Mouse (Mus musculus): Measurements from ENCODE around the gene Fxyd5.

Gene Fxyd5

DNA sequence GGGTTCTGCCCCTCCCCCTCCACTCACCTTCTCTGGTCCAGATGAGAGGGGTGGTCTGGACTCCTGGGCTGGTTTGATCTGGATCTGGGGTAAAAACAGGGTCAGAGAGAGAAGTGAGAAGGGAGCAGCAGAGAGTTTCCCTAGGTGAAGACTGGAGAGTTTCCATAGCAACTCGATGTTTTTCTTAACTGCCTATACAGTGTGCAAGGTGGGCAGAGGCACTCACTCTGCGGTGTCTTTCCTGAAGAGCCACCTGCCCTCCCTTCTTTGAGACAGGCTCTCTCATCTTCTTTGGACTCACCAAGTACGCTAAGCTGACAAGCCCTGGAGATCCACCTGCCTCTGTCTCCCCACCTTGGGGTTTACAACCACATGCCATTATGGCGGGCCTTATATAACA, 3.3 kb downstream of the Fxyd5 start:
- no peak for DNase-seq

GRCm38 (mm10) chr7:31037675-31038074, 4.6 kb downstream of the Fxyd5 start:
- DNase-seq = no peak

- DNase-seq = no peak
Measured at GRCm38 (mm10) chr7:31036917-31037316, 5.4 kb downstream of the Fxyd5 start.

DNA sequence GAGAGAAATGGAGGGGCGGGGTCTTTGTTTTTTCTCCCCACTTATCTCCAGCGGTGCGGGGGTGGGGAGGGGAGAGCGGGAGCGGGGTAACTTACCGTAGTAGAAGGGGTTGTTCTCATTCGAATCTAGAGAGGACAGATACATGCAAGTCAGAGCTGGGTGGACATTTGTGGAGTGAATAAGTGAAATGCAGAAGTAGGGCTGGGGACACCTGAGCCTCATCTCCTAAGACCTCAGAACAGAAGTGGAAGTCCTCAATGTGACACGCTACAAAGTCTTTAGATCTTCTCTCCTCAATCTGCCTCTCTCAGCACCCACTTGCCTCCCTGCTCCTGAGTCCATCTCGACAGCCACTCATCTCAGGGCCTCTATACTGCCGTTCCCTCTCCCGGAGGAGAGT, 7.0 kb downstream of the Fxyd5 start:
- no peak for DNase-seq

DNA sequence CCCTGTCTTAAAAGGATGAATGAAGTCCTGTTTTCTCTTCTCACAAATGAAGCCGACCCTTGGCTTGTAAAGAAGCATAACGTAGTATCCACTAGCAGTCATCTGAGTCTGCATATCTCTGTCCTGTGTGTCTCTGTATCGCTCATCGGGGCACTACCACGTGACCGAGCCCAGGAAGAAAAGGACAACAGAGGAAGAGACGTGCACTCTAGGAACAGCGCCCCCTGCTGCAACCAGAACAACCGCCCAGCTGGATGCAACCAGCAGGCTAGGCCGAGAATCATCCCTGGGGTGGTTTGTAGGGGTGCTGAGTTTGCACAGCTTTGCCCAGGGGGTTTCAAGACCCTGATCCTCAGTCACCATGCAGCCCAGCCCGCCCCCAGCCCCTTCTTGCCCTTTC, 7.5 kb downstream of the Fxyd5 start:
- no peak for DNase-seq

DNA sequence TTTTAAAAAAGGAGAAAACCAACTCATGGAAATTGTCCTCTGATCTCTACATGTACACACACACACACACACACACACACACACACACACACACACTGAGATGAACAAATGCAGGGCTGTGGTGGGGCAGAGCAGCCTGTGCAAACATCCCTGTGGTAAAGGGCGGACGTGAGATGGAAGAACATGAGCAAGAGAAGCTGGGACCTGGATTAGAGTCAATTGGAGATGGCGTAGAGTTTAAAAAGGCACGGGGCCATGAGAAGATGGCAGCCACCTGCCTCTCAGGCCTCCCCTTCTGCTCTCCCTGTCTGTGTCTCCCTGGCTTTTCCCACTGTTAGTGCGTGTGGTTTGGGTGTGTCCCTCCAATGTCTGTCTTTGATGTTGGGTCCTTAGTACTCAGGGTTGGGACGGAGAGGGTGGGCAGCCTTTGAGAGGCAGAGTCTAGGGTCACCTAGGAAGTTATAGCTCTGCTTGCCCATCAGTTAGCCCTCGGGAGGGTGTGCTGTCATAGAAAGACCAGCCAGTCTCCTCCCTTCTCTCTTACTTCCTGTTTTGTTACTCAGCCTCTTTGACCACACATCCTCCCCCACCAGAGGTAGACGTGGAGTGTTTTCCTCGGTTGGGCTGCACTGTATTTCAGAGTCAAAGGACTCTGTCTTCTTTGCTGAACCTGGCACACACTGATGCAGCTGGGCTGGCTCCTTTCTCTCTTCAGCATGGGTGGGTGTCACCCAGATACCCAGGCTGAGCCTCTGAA, 8.7 kb downstream of the Fxyd5 start:
- DNase-seq = no peak

- no peak for DNase-seq
Measured at GRCm38 (mm10) chr7:31031731-31032130, 10.6 kb downstream of the Fxyd5 start.

DNA sequence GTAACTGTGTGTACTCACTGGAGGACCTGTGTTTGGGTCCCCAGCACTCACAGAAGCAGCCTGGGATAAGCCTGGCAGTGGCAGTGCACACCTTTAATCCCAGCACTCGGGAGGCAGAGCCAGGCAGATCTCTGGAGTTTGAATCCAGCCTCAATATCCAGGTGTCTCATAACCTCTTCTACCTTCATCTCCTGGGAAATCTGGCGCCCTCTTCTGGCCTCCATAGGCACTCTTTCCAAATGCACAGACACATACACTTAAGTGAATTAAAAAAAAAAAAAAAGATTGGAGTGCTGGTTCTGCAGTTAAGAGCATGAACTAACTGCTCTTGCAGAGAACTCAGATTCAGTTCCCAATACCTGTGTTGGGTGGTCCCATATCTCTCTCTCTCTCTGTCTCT, 11.6 kb downstream of the Fxyd5 start:
- no peak for DNase-seq

GRCm38 (mm10) chr7:31028609-31029008, 13.7 kb downstream of the Fxyd5 start:
- DNase-seq = no peak

DNA sequence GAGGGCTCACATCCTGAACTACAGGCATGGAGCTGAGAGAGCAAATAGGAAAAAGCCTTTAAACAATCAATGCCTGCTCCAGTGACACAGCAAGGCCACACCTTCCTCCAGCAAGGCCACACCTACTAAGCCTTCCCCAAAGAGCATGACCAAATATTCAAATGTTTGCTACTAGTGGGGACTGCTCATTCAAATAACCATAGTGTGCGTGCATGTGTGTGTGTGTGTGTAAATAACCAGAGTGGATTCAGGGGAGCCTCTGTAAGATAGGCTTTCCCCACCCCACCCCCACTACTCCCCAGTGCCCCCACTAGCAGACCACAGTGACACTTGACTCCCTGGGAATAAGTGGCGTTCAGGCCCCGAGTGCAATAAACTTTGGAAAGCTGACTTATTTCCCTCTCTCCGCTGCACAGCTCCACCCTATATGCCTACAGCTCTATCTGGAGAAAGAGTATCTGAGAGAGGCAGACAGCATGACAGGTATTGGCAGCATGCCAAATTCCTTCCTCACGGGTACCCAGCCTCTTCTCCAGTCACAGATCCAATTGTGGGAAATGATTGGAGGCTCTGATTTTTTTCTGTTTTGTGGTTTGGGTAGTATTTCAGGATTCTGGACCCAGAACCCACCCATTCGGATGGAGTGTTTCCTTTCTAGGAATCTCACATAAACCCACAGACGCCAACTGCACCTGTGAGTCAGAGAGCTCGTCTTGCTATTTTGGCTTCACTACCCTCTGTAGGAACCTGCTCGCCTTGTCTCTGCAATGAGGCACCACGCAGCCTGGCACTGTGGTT, 25.0 kb downstream of the Fxyd5 start:
- peak; percentile 66 for DNase-seq

DNA sequence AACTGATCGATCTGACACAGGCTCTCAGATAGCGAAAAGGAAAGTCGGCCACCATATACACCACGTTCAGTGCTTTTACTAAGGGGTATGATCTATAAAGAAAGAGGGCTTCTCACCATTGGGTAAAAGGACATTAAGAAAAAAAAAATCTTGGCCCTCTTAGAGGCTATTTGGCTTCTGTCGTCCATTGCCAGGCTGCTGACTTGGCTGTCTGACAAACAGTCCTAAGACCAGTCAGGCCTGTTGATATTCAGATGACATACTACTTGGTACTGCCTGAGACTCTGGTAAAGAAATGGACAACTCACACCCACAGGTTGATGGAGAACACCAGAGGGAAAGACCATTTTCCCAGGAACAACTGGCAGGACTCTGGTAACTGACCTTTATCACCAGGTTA, 29.3 kb downstream of the Fxyd5 start:
- no peak for DNase-seq

- peak; percentile 34 for DNase-seq
Measured at GRCm38 (mm10) chr7:31008889-31009288, 33.4 kb downstream of the Fxyd5 start.

DNA sequence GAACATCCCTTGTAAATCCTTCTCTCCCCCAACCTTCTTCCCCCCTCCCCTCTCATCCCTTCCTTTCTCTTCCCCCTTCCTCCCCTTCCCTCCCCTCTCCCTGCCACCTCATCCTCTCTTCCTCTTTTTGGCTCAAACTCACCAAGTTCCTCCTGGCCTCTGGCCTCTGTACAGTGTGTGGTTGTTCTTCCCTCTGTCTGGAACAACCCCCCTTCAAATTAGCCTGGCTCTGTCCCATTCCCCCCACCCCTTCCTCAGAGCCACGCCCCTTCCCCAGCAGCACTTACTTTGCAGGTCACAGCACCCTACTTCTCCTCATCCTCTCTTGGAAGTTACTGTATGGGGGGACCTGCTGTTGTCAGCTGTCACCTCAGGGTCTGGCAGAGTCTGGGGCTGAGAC, 34.1 kb downstream of the Fxyd5 start:
- DNase-seq = peak; percentile 24

DNA sequence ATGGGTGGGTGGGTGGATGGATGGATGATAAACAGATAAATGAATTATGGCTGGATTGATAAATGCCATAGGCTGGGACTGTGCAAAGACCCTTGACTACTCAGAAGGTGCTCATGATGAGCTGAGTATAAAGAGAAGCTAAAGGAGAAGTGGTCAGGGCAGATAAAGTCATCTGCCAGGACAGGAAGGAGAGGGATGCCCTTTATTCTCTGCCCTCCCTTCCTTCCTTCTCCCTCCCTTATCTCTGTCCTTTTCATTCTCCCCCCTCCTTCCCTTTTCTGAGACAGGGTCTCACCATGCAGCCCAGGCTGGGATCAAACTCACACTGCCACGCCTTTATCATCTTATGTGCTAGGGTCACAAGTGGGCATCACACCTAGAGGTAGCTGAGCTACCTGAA, 34.5 kb downstream of the Fxyd5 start:
- DNase-seq = no peak

DNA sequence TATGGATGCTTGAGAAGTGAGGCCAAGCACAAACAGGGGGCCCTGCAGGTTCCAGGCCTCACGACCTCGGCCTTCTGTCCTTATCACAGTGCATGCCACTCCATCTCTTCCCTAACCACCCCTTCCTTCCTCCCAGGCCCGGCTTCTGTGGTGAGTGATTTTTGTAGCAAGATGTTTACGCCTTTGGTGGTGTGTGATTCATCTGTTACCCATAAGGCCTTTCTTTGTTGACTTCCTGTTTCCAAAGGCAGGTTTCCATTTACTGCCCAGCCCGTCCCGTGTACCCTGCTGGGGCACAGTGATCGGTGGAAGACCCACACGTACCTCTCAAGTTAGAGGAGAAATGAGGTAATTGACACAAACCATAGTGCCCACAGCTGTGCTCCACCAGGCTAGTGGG, 39.6 kb downstream of the Fxyd5 start:
- peak; percentile 30 for DNase-seq

- DNase-seq = peak; percentile 79
Measured at GRCm38 (mm10) chr7:31000505-31001020, 41.7 kb downstream of the Fxyd5 start.

GRCm38 (mm10) chr7:30996491-30996890, 45.8 kb downstream of the Fxyd5 start:
- DNase-seq = no peak

GRCm38 (mm10) chr7:30993986-30994385, 48.3 kb downstream of the Fxyd5 start:
- DNase-seq = no peak

DNA sequence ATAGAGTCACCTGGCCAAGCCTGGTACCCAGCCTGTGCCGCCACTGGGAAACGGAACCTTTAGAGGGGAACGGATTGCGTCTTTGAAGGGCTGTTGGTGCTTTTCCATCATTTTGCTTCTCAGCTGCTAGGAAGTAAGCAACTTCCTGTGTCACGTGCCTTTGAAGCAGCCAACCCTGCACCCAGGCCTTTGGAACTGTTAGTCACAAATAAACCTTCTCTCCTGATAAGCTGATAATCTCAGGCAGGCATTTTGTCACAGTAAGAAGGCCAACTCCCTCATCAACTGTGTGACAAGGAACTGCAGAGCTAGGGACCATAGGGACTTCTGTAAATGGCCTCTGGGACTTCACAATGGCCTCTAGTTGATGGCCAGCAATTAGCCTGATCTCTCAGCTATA, 50.1 kb downstream of the Fxyd5 start:
- no peak for DNase-seq

GRCm38 (mm10) chr7:30988519-30989162, 53.6 kb downstream of the Fxyd5 start:
- DNase-seq = no peak

DNA sequence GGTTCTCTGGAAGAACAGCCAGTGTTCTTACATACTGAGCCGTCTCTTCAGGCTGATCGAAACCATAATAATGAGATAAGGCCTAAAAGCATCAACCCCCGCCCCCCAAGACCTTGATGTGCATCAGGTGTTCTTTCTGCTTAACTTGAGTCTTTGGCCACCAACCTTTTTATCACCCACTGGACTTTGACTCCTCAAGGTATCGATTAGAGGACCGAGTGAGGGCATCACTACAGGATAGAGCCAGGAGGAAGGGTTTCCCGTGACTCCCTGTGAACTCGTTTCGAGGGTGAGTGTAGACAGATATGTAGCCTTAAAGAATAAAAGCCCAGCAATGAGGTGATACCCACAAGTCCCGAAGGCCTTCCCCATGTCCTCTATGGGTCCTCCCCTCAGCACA, 56.9 kb downstream of the Fxyd5 start:
- DNase-seq = no peak

All from kidney, postnatal 10 days (tissue).